Mouse (Mus musculus): Measurements from ENCODE around the gene Pde10a. TPM values are rescaled to one million over a fixed set of nuclear protein-coding genes. Genes with fewer than 3 reads are reported as not detected.

The Pde10a gene
- total RNA-seq, 1 experiment: 2.6 TPM

DNA sequence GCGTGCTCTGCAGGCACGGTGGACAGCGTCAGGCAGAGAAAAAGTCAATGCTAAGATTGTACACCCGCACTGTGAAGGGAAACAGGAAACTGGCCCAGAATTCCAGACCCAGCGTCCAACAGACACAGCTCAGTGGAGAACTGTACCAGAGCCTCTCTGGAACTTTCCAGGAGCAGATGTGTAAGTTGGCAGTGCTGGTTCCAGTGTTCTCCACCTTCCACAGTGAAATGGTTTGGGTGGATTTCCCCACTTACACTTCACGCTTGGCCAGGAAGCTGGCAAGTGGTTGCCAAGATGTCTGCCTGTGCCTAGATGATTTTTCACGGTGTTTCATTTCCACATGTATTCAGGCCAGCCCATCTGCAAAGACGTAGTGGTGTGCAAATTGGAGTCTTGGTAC lies 32.8 kb downstream of the Pde10a start:
- in situ Hi-C loops (cut with MboI; ENCODE audit: low sequenced_read_pairs in 2 of 2, unreplicated experiment in 2 of 2): no loop called here
- no peak overlapping the region for H3K9ac ChIP-seq (ENCODE audit: insufficient read depth, low read depth, low read length, poor library complexity, severe bottlenecking)
- H3K27ac ChIP-seq (ENCODE audit: insufficient read depth, low read depth, low read length, poor library complexity, severe bottlenecking): no peak overlapping the region
- no peaks in the 10 kb centered on the region for H3K4me1 ChIP-seq (ENCODE audit: control insufficient read depth in 2 of 2, insufficient read depth in 2 of 2, low read length in 2 of 2, poor library complexity in 1 of 2)
- DNase-seq (ENCODE audit: low read depth, low spot score): no peak
- TF ChIP-seq ZC3H11A (IDR thresholded peaks at IDR 0.05; ENCODE audit: borderline replicate concordance, low read depth, low read length) (no peak), CHD2 (IDR thresholded peaks at IDR 0.05; ENCODE audit: low read depth, low read length) (no peak), ZNF384 (IDR thresholded peaks at IDR 0.05; ENCODE audit: low read depth, low read length) (no peak), MAFK (IDR thresholded peaks at IDR 0.05; ENCODE audit: insufficient read depth, low read depth, low read length) (no peak), HCFC1 (IDR thresholded peaks at IDR 0.05; ENCODE audit: borderline replicate concordance, insufficient read depth, low read length) (no peak)
- H3K36me3 ChIP-seq (ENCODE audit: control insufficient read depth, insufficient read depth, low read length, poor library complexity, severe bottlenecking): no peaks in the 10 kb centered on the region
- H3K4me3 ChIP-seq (ENCODE audit: insufficient read depth in 1 of 2, low read depth in 1 of 2, low read length in 2 of 2, poor library complexity in 1 of 2, severe bottlenecking in 1 of 2): no peak overlapping the region
- H3K9me3 ChIP-seq (ENCODE audit: control insufficient read depth, insufficient read depth, low read depth, low read length): no peaks in the 10 kb centered on the region

DNA sequence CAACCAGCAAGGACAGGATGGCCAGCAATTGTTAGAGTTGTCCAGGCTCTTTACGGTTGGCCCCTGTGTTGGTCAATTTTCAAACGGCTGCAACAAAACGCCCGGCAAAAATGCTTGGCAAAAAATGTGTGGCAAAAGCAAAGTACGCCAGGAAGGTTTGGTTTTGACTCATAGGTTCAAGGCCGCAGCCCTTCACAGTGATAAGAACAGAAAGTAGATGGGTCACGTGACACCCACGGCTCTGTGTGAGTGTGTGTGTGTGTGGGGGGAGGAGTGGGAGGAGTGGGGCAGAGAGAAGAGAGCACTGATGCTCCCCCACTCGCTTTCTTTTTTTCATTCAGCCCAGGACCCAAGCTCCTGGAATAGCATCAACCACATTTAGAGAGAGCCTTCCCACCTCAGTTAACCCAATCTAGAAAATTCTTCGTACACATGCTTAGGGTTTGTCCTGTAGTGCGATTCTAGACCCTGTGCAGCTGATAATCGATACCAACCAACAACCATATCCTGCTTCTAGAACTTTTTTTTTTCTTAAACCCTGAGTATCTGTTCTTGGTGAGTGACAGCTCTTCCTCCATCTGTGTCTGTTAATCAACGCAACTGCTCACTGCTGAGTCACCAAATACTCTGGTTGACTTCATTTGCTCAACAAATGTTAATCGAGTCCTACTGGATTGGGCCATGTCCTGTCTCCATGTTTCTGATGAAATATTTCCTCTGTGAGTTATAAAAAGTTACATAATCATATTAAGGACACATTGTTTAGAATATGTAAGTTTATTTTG lies 37.1 kb downstream of the Pde10a start:
- Histone ChIP-seq H3K9ac (ENCODE audit: insufficient read depth, low read depth, low read length, poor library complexity, severe bottlenecking) (no peak overlapping the region), H3K4me1 (ENCODE audit: control insufficient read depth in 2 of 2, insufficient read depth in 2 of 2, low read length in 2 of 2, poor library complexity in 1 of 2) (no peaks in the 10 kb centered on the region), H3K36me3 (ENCODE audit: control insufficient read depth, insufficient read depth, low read length, poor library complexity, severe bottlenecking) (no peaks in the 10 kb centered on the region), H3K4me3 (ENCODE audit: insufficient read depth in 1 of 2, low read depth in 1 of 2, low read length in 2 of 2, poor library complexity in 1 of 2, severe bottlenecking in 1 of 2) (no peak overlapping the region), H3K27ac (ENCODE audit: insufficient read depth, low read depth, low read length, poor library complexity, severe bottlenecking) (no peak overlapping the region), H3K9me3 (ENCODE audit: control insufficient read depth, insufficient read depth, low read depth, low read length) (no peaks in the 10 kb centered on the region)
- TF ChIP-seq CHD2 (IDR thresholded peaks at IDR 0.05; ENCODE audit: low read depth, low read length): no peak
- TF ChIP-seq ZC3H11A (IDR thresholded peaks at IDR 0.05; ENCODE audit: borderline replicate concordance, low read depth, low read length): no peak
- TF ChIP-seq ZNF384 (IDR thresholded peaks at IDR 0.05; ENCODE audit: low read depth, low read length): no peak
- no peak for TF ChIP-seq MAFK (IDR thresholded peaks at IDR 0.05; ENCODE audit: insufficient read depth, low read depth, low read length)
- no peak for TF ChIP-seq HCFC1 (IDR thresholded peaks at IDR 0.05; ENCODE audit: borderline replicate concordance, insufficient read depth, low read length)
- in situ Hi-C loops (cut with MboI; ENCODE audit: low sequenced_read_pairs in 2 of 2, unreplicated experiment in 2 of 2): no loop called here
- DNase-seq (ENCODE audit: low read depth, low spot score): no peak

DNA sequence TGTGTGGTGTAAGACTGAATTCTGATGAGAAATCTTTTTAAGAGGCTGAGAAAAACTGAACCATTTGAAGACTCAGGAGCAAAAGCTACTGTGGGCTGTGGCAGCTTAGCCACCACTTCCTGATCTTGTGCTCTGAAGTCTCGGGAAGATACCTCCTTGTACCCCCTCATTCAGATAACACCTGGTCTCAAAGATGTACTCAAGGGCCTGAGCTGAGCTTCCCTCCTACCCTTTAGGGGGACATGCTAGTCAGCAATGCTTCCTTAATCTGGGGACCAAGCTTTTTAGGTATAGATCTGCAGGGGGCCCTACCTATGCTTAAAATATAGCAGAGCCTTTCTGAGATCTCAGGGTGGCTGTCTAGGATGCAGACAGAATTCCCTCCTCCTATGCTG lies 37.7 kb downstream of the Pde10a start:
- Histone ChIP-seq H3K4me1 (ENCODE audit: control insufficient read depth in 2 of 2, insufficient read depth in 2 of 2, low read length in 2 of 2, poor library complexity in 1 of 2) (no peaks in the 10 kb centered on the region), H3K9ac (ENCODE audit: insufficient read depth, low read depth, low read length, poor library complexity, severe bottlenecking) (no peak overlapping the region), H3K27ac (ENCODE audit: insufficient read depth, low read depth, low read length, poor library complexity, severe bottlenecking) (no peak overlapping the region), H3K36me3 (ENCODE audit: control insufficient read depth, insufficient read depth, low read length, poor library complexity, severe bottlenecking) (no peaks in the 10 kb centered on the region), H3K9me3 (ENCODE audit: control insufficient read depth, insufficient read depth, low read depth, low read length) (no peaks in the 10 kb centered on the region), H3K4me3 (ENCODE audit: insufficient read depth in 1 of 2, low read depth in 1 of 2, low read length in 2 of 2, poor library complexity in 1 of 2, severe bottlenecking in 1 of 2) (no peak overlapping the region)
- no peak for DNase-seq (ENCODE audit: low read depth, low spot score)
- TF ChIP-seq ZC3H11A (IDR thresholded peaks at IDR 0.05; ENCODE audit: borderline replicate concordance, low read depth, low read length): no peak
- TF ChIP-seq MAFK (IDR thresholded peaks at IDR 0.05; ENCODE audit: insufficient read depth, low read depth, low read length): no peak
- no peak for TF ChIP-seq ZNF384 (IDR thresholded peaks at IDR 0.05; ENCODE audit: low read depth, low read length)
- TF ChIP-seq HCFC1 (IDR thresholded peaks at IDR 0.05; ENCODE audit: borderline replicate concordance, insufficient read depth, low read length): no peak
- no peak for TF ChIP-seq CHD2 (IDR thresholded peaks at IDR 0.05; ENCODE audit: low read depth, low read length)
- in situ Hi-C loops (cut with MboI; ENCODE audit: low sequenced_read_pairs in 2 of 2, unreplicated experiment in 2 of 2): no loop called here

DNA sequence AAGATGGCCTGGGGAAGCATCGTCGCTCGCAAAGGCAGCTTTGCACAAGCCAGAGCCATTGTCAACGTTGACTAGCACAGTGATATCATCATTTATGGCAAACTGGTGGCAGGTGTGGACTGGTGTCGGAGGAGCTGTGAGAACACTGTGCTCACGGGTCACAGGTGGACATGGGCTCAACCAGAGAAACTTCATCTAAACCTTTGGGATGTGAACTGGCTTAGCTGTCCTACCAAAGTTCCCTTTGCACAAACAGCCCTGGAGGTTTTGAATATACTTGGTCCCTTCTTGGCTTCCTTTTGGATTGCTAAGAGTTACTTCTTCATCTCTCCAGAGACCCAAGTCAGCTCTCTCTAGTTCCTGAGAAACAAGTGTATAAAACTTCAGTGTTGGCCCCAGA lies 41.7 kb downstream of the Pde10a start, which contains the start of gene Gm17087:
Gene Gm17087, minus strand, starts transcription at position 101 of the 400 bp plus-strand sequence.
- TF ChIP-seq ZC3H11A (IDR thresholded peaks at IDR 0.05; ENCODE audit: borderline replicate concordance, low read depth, low read length): no peak
- TF ChIP-seq MAFK (IDR thresholded peaks at IDR 0.05; ENCODE audit: insufficient read depth, low read depth, low read length): no peak
- TF ChIP-seq HCFC1 (IDR thresholded peaks at IDR 0.05; ENCODE audit: borderline replicate concordance, insufficient read depth, low read length): no peak
- Histone ChIP-seq H3K27ac (ENCODE audit: insufficient read depth, low read depth, low read length, poor library complexity, severe bottlenecking) (no peak within 1 kb of the TSS), H3K9ac (ENCODE audit: insufficient read depth, low read depth, low read length, poor library complexity, severe bottlenecking) (no peak within 1 kb of the TSS), H3K9me3 (ENCODE audit: control insufficient read depth, insufficient read depth, low read depth, low read length) (no peaks in the 10 kb centered on the region), H3K4me3 (ENCODE audit: insufficient read depth in 1 of 2, low read depth in 1 of 2, low read length in 2 of 2, poor library complexity in 1 of 2, severe bottlenecking in 1 of 2) (no peak within 1 kb of the TSS), H3K4me1 (ENCODE audit: control insufficient read depth in 2 of 2, insufficient read depth in 2 of 2, low read length in 2 of 2, poor library complexity in 1 of 2) (no peaks in the 10 kb centered on the region), H3K36me3 (ENCODE audit: control insufficient read depth, insufficient read depth, low read length, poor library complexity, severe bottlenecking) (no peaks in the 10 kb centered on the region)
- no peak for DNase-seq (ENCODE audit: low read depth, low spot score)
- in situ Hi-C loops (cut with MboI; ENCODE audit: low sequenced_read_pairs in 2 of 2, unreplicated experiment in 2 of 2): no loop called here

Data from ES-E14 (cell line).